Mouse (Mus musculus): ENCODE data around the gene Cyb5d1. TPM values are rescaled to one million over a fixed set of nuclear protein-coding genes. Genes with fewer than 3 reads are reported as not detected.

Gene Cyb5d1
- total and polyA plus RNA-seq, 3 experiments = 28.4 to 29.5 (median 29.3) TPM

DNA sequence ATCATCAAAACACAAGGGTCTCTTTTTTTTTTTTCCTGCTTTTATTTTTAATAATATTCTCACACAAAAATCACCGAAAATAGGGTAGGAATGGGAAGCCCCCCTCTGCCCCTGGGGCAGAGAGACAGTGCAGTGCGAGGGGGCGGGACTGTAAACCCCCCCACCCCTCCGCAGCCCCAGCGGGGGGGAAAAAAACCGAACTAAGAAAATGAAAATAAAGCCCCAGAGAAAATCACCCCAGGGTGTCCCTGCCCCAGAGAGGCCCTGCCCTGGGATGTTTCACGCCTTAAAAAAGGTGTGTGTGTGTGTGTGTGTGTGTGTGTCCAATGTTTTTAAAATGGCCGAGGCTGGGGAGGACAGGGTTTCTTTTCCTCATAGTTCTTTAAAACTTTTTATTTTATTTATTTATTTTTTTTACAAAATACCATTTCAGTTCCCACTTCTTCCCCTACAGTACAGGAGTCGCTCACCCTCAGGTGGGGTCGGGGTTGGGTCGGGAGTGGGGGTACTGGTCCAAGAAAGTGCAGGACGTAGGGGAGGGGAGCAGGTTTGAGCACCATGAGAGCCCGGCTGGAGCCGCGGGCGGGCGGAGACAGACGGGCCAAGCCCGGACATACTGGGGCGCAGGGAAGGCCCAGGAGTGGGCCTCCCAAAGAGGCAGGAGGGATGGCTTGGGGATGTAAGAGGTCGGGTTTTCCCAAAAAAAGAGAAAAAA is 3.2 kb upstream of the Cyb5d1 start:
- peaks cover 40 to 55% of the 10 kb centered on the region in 2 experiments for H3K36me3 ChIP-seq (replicated peaks in 1 of 2; ENCODE audit: control insufficient read depth in 1 of 2, insufficient read depth in 1 of 2, low read length in 1 of 2)
- TF ChIP-seq POLR2AphosphoS2 (IDR thresholded peaks at IDR 0.05; ENCODE audit: low read depth, low read length) (no peak), ETS1 (conservative IDR thresholded peaks at IDR 0.05; ENCODE audit: low read depth, low read length) (no peak), PAX5 (IDR thresholded peaks at IDR 0.05; ENCODE audit: low read length) (no peak), ELF1 (IDR thresholded peaks at IDR 0.05; ENCODE audit: low read depth, low read length) (no peak), ZC3H11A (IDR thresholded peaks at IDR 0.05; ENCODE audit: low read depth, low read length) (no peak), SIN3A (IDR thresholded peaks at IDR 0.05; ENCODE audit: low read length) (no peak), CTCF (conservative IDR thresholded peaks at IDR 0.05 in 1 of 2, IDR thresholded peaks at IDR 0.05 in 1 of 2; ENCODE audit: low read depth in 2 of 2, low read length in 2 of 2) (no peak)
- H3K4me1 ChIP-seq (ENCODE audit: control insufficient read depth in 1 of 2, insufficient read depth in 2 of 2) = peaks cover 5 to 21% of the 10 kb centered on the region in 2 experiments; a peak in 2 of 4 replicates
- dilution Hi-C loops (cut with MboI; ENCODE audit: extremely low pct_ligation_motif_present, extremely low pct_unique_long_range_greater_than_20kb, low sequenced_read_pairs) (no loop called here), in situ Hi-C loops (cut with MboI; ENCODE audit: low pct_ligation_motif_present, low pct_unique_long_range_greater_than_20kb, low sequenced_read_pairs) (loop anchor here (5.0 kb wide), 2 partner anchors 34 to 131 kb away; no protein-coding TSS in a partner anchor)
- H3K4me3 ChIP-seq (replicated peaks in 1 of 3; ENCODE audit: low read depth in 2 of 3, low read length in 2 of 3, poor library complexity in 1 of 3) = no peak overlapping the region
- H3K79me2 ChIP-seq (replicated peaks; ENCODE audit: control insufficient read depth, extremely low read depth, insufficient read depth, poor library complexity, severe bottlenecking) = peaks cover 13% of the 10 kb centered on the region
- no peak overlapping the region for H3K27ac ChIP-seq (ENCODE audit: insufficient read depth, low read depth)
- no peak for DNase-seq (ENCODE audit: extremely low read depth)
- no peak overlapping the region for H3K4me2 ChIP-seq (ENCODE audit: insufficient read depth, low read depth, poor library complexity, severe bottlenecking)
- H3K27me3 ChIP-seq (replicated peaks) = no peaks in the 10 kb centered on the region
- H3K9ac ChIP-seq (ENCODE audit: insufficient read depth, low read depth) = no peak overlapping the region
- H3K9me3 ChIP-seq (replicated peaks; ENCODE audit: low read length) = no peaks in the 10 kb centered on the region

DNA sequence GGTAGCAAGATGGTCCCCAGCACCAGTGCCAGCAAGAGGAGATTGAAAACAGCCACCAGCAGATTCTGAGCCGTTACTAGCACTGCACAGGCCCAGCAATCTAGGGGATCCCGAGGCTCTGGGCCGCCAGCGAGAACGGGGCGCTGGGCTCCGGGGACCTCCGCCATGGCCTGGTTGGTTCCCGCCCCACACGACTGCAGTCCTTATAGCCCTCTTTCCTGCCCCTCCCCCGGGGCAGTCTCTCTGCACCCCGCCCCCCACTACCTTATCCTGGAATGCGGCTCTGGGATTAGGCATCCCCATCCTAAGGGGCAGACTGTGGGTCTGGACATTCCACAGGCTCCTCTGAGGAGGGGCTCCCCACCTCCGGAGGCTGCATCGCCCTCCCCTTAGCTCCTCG is 2.6 kb upstream of the Cyb5d1 start, which contains the start of gene Tmem88:
TSS of gene Tmem88 (minus strand) at position 176 of the 400 bp plus-strand sequence.
- H3K4me3 ChIP-seq (replicated peaks in 1 of 3; ENCODE audit: low read depth in 2 of 3, low read length in 2 of 3, poor library complexity in 1 of 3) = no peak within 1 kb of the TSS
- in situ Hi-C loops (cut with MboI; ENCODE audit: low pct_ligation_motif_present, low pct_unique_long_range_greater_than_20kb, low sequenced_read_pairs) = loop anchor here (5.0 kb wide), 2 partner anchors 34 to 131 kb away; no protein-coding TSS in a partner anchor
- H3K9ac ChIP-seq (ENCODE audit: insufficient read depth, low read depth) = no peak within 1 kb of the TSS

DNA sequence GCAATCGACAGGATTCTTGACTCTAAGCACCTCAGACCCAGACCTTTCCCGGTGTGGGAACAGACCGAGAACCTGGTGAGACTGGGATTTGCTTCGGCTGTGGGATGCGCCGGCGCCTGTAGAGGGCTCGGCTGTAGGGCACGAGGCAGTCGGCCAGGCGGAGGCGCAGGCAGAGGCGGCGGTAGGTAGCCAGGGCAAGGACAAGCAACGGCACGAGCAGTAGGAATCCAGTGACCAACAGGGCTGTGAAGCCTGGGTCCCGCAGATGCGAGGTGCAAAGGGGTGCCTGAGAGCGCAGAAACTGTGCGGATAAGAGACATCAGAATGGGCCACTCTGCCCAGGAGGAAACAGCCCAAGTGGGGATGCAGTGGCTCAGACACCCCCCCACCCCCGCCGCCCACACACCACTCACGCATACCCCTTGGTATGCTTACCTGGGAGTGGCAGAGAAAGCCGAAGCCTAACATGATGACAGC is 2.2 kb upstream of the Cyb5d1 start:
- H3K9ac ChIP-seq (ENCODE audit: insufficient read depth, low read depth) = no peak overlapping the region
- DNase-seq (ENCODE audit: extremely low read depth) = no peak
- no peak overlapping the region for H3K4me3 ChIP-seq (replicated peaks in 1 of 3; ENCODE audit: low read depth in 2 of 3, low read length in 2 of 3, poor library complexity in 1 of 3)
- in situ Hi-C loops (cut with MboI; ENCODE audit: low pct_ligation_motif_present, low pct_unique_long_range_greater_than_20kb, low sequenced_read_pairs) = loop anchor here (5.0 kb wide), 2 partner anchors 35 to 130 kb away; no protein-coding TSS in a partner anchor
- no peaks in the 10 kb centered on the region for H3K27me3 ChIP-seq (replicated peaks)
- peaks cover 37 to 50% of the 10 kb centered on the region in 2 experiments for H3K36me3 ChIP-seq (replicated peaks in 1 of 2; ENCODE audit: control insufficient read depth in 1 of 2, insufficient read depth in 1 of 2, low read length in 1 of 2)
- H3K9me3 ChIP-seq (replicated peaks; ENCODE audit: low read length) = no peaks in the 10 kb centered on the region
- TF ChIP-seq RCOR1 (conservative IDR thresholded peaks at IDR 0.05; ENCODE audit: low read depth, low read length) = no peak
- TF ChIP-seq PAX5 (IDR thresholded peaks at IDR 0.05; ENCODE audit: low read length) = no peak
- 0 out of 2 replicates have a peak, but pooled peaks have one; percentile 1 for TF ChIP-seq ZMIZ1 (IDR thresholded peaks at IDR 0.05; ENCODE audit: low read depth, low read length)
- TF ChIP-seq UBTF (IDR thresholded peaks at IDR 0.05; ENCODE audit: low read depth, low read length) = no peak
- H3K27ac ChIP-seq (ENCODE audit: insufficient read depth, low read depth) = no peak overlapping the region
- no peak overlapping the region for H3K4me2 ChIP-seq (ENCODE audit: insufficient read depth, low read depth, poor library complexity, severe bottlenecking)
- dilution Hi-C loops (cut with MboI; ENCODE audit: extremely low pct_ligation_motif_present, extremely low pct_unique_long_range_greater_than_20kb, low sequenced_read_pairs) = no loop called here
- peaks cover 5 to 22% of the 10 kb centered on the region in 2 experiments; a peak in 2 of 4 replicates for H3K4me1 ChIP-seq (ENCODE audit: control insufficient read depth in 1 of 2, insufficient read depth in 2 of 2)
- peaks cover 13% of the 10 kb centered on the region for H3K79me2 ChIP-seq (replicated peaks; ENCODE audit: control insufficient read depth, extremely low read depth, insufficient read depth, poor library complexity, severe bottlenecking)

More for the DNA sequence above, 2.6 kb upstream of the Cyb5d1 start, which contains the start of gene Tmem88:
- Histone ChIP-seq H3K4me2 (ENCODE audit: insufficient read depth, low read depth, poor library complexity, severe bottlenecking) (no peak within 1 kb of the TSS), H3K9me3 (replicated peaks; ENCODE audit: low read length) (no peaks in the 10 kb centered on the region), H3K79me2 (replicated peaks; ENCODE audit: control insufficient read depth, extremely low read depth, insufficient read depth, poor library complexity, severe bottlenecking) (peaks cover 13% of the 10 kb centered on the region), H3K27ac (ENCODE audit: insufficient read depth, low read depth) (no peak within 1 kb of the TSS), H3K36me3 (replicated peaks in 1 of 2; ENCODE audit: control insufficient read depth in 1 of 2, insufficient read depth in 1 of 2, low read length in 1 of 2) (peaks cover 35 to 50% of the 10 kb centered on the region in 2 experiments), H3K27me3 (replicated peaks) (no peaks in the 10 kb centered on the region), H3K4me1 (ENCODE audit: control insufficient read depth in 1 of 2, insufficient read depth in 2 of 2) (peaks cover 5 to 22% of the 10 kb centered on the region in 2 experiments; a peak in 2 of 4 replicates)
- dilution Hi-C loops (cut with MboI; ENCODE audit: extremely low pct_ligation_motif_present, extremely low pct_unique_long_range_greater_than_20kb, low sequenced_read_pairs) = no loop called here
- TF ChIP-seq CHD2 (IDR thresholded peaks at IDR 0.05; ENCODE audit: low read length) = no peak
- TF ChIP-seq TBP (conservative IDR thresholded peaks at IDR 0.05; ENCODE audit: low read depth, low read length) = no peak
- peak; percentile 70; the same call in 1 of the 2 replicates for TF ChIP-seq POLR2AphosphoS2 (IDR thresholded peaks at IDR 0.05; ENCODE audit: low read depth, low read length)
- TF ChIP-seq PAX5 (IDR thresholded peaks at IDR 0.05; ENCODE audit: low read length) = no peak
- TF ChIP-seq ZMIZ1 (IDR thresholded peaks at IDR 0.05; ENCODE audit: low read depth, low read length) = 0 out of 2 replicates have a peak, but pooled peaks have one; percentile 31
- DNase-seq (ENCODE audit: extremely low read depth) = no peak

Measured in CH12.LX (cell line).